10 mouse cellular contexts compared by ENCODE assay signal in the genomic region with DNA sequence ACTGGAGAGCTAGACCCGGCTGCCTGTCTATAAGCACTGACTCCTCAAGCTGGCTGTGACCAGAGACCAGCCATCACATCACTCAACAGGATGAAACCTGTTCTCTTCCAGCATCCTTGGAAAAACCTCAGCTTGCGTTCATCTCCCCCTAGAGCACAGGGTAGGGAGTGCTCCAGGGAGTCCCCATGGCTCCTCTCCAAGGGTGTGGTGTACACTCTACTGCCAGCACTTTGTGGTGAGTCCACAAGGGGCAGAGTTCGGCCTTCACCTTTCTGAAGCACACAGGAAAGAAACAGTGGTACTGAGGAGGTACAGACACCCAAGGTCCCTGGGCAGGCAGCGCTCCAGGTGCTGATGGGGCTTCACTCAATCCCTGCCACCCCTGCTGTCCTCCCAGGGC. TPM values are rescaled to one million over a fixed set of nuclear protein-coding genes. Genes with fewer than 3 reads are reported as not detected.
DNase-seq lines count a peak whose midpoint lies in the region; ATAC-seq and TF ChIP-seq lines count a peak whose summit lies in the region.
"Had no signal": no experiment of that assay in that cellular context is flagged by ENCODE, and none has a peak within 500 bp of the region (broad histone marks: within the 10 kb centered on the region; RNA-seq: fewer than 3 reads in every experiment).

No protein-coding gene starts in this region.

- peaks cover 18% of the 10 kb centered on the region for H3K4me1 ChIP-seq in kidney, embryonic 16.5 days (ENCODE audit: insufficient read depth, low read length)
- peaks cover 58% of the 10 kb centered on the region for H3K4me1 ChIP-seq in E14TG2a.4 (replicated peaks; ENCODE audit: low read depth, low read length)
- H3K4me1 ChIP-seq in midbrain, embryonic 14.5 days (ENCODE audit: control insufficient read depth, insufficient read depth, low read length) = peaks cover 34% of the 10 kb centered on the region

- no peak overlapping the region for H3K4me3 ChIP-seq in kidney, embryonic 16.5 days (ENCODE audit: low read length)
- no peak overlapping the region for H3K4me3 ChIP-seq in E14TG2a.4 (replicated peaks; ENCODE audit: low read length)
- no peak overlapping the region for H3K4me3 ChIP-seq in midbrain, embryonic 14.5 days (replicated peaks; ENCODE audit: low read depth, low read length)
- H3K4me3 ChIP-seq: heart, embryonic 12.5 days had no signal

- peak; percentile 49 for TF ChIP-seq CTCF in E14TG2a.4 (conservative IDR thresholded peaks at IDR 0.05; ENCODE audit: low read length)

- ATAC-seq in kidney, embryonic 16.5 days (ENCODE audit: low FRiP score, low TSS enrichment) = no peak
- no peak for ATAC-seq in midbrain, embryonic 14.5 days (ENCODE audit: low FRiP score, low TSS enrichment)

- no peaks in the 10 kb centered on the region for H3K27me3 ChIP-seq in kidney, embryonic 16.5 days (ENCODE audit: insufficient read depth, low read length)
- H3K27me3 ChIP-seq in E14TG2a.4 (ENCODE audit: insufficient read depth, low read length) = peaks cover 41% of the 10 kb centered on the region
- no peaks in the 10 kb centered on the region for H3K27me3 ChIP-seq in midbrain, embryonic 14.5 days (ENCODE audit: control insufficient read depth, insufficient read depth, low read length)

- H3K4me2 ChIP-seq in kidney, embryonic 16.5 days (replicated peaks; ENCODE audit: low read depth, low read length) = no peak overlapping the region
- H3K4me2 ChIP-seq in midbrain, embryonic 14.5 days (ENCODE audit: low read length) = no peak overlapping the region
- H3K4me2 ChIP-seq: heart, embryonic 12.5 days had no signal

- H3K9me3 ChIP-seq in kidney, embryonic 16.5 days (ENCODE audit: low read length) = no peaks in the 10 kb centered on the region
- H3K9me3 ChIP-seq in E14TG2a.4 (ENCODE audit: low read length) = no peaks in the 10 kb centered on the region
- H3K9me3 ChIP-seq in midbrain, embryonic 14.5 days (ENCODE audit: control insufficient read depth, low read length) = no peaks in the 10 kb centered on the region
- H3K9me3 ChIP-seq: heart, embryonic 12.5 days had no signal

- DNase-seq in kidney, adult 8-10 months = peak; percentile 39 to 45
- peak; percentile 35 for DNase-seq in 416B (ENCODE audit: low read depth)
- peak; percentile 31 for DNase-seq in kidney, postnatal 14 days
- DNase-seq in gastrocnemius, postnatal 25 days = no peak
- DNase-seq in midbrain, embryonic 14.5 days = no peak
- DNase-seq: thymus, postnatal 25 days had no signal

- 79% methylated on average over 4 of the region's 4 CpGs for WGBS in kidney, embryonic 16.5 days
- 72% methylated on average over 4 of the region's 4 CpGs for WGBS in midbrain, embryonic 14.5 days

- no peak overlapping the region for H3K9ac ChIP-seq in kidney, embryonic 16.5 days (replicated peaks; ENCODE audit: low read length)
- no peak overlapping the region for H3K9ac ChIP-seq in midbrain, embryonic 14.5 days (replicated peaks; ENCODE audit: low read length)
- H3K9ac ChIP-seq: heart, embryonic 12.5 days had no signal

- H3K36me3 ChIP-seq in kidney, embryonic 16.5 days (ENCODE audit: insufficient read depth, low read length) = no peaks in the 10 kb centered on the region
- H3K36me3 ChIP-seq in E14TG2a.4 (ENCODE audit: insufficient read depth, low read length) = no peaks in the 10 kb centered on the region
- peaks cover 20% of the 10 kb centered on the region for H3K36me3 ChIP-seq in midbrain, embryonic 14.5 days (ENCODE audit: control insufficient read depth, insufficient read depth, low read length)
- H3K36me3 ChIP-seq: heart, embryonic 12.5 days had no signal

- H3K27ac ChIP-seq in kidney, embryonic 16.5 days (ENCODE audit: low read length) = no peak overlapping the region
- H3K27ac ChIP-seq in midbrain, embryonic 14.5 days (replicated peaks; ENCODE audit: low read depth, low read length) = no peak overlapping the region
- H3K27ac ChIP-seq: macrophage had no signal

RNA-seq across cellular contexts. Expression of gene Cttn, which starts 55.0 kb away (rescaled TPM):
- 199 and 200 TPM in 2 replicates for polyA plus RNA-seq in kidney, embryonic 16.5 days (2015; fragmentation: Nextera tagmentation; extraction: Ambion mirVana)
- total RNA-seq in gastrocnemius, postnatal 25 days (2021) = 10 to 100 TPM; 18.7 to 22.1 TPM
- polyA plus RNA-seq in midbrain, embryonic 14.5 days (2014; fragmentation: Nextera tagmentation; extraction: Ambion mirVana) = 136 and 177 TPM in 2 replicates

Comparison
In these comparisons a context has a peak if more than half of its experiments do, and no peak if none do; other contexts are left out.
1. DNase-seq: peak in kidney, adult 8-10 months (2 of 2), 416B (single experiment) and kidney, postnatal 14 days (single experiment); none in gastrocnemius, postnatal 25 days (single experiment) and midbrain, embryonic 14.5 days (single experiment).